Mouse (Mus musculus): ENCODE measurements around the gene Otud3. TPM values are rescaled to one million over a fixed set of nuclear protein-coding genes. Genes with fewer than 3 reads are reported as not detected.
"Not testable (repeated sequence)": the region's sequence is repeated elsewhere in the genome, so short reads cannot be mapped to it uniquely, and the experiment has no call there.

The Otud3 gene
- total RNA-seq, 2 experiments from 2014 or later, result 9.1 to 10.1 TPM

DNA sequence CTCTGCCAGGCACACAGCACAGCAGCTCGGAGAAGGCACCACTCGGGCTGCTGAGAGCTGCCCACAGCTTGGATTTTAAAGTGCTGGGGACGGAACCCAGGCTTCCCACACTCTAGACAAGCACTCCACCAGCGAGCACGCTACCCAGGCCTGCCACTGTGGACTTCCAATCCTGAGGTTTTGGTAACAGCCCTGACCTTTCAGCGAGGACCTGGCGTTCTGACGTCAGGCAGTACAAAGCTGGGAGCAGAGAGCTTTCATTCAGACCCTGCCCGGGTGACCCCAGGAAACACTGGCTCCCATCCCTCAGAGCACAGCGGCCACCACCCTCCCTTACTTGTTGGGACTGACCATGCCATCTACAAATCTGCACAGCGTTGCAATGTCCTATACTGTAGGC is 20.0 kb downstream of the Otud3 start:
- not testable (repeated sequence) for DNase-seq (ENCODE audit: low spot score in 2 of 2)

DNA sequence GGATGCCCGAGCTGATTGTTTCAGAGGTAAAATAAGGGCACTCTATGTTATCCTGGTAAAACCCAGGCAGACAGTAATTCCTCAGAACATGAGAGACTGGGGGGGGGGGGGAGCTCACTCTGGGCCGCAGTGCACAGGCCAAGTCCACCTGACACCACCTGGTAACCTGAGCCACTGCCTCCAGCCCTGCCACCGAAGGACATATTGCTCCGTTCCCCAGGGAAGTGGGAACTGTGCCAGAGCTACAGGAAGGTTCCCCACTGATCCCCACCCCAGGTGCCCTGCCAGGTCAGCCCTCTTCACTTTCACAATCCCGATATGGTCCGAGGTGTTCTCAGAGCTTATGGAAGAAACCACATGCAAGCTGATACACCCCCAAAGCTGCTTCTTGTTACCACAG is 21.1 kb downstream of the Otud3 start:
- DNase-seq (ENCODE audit: low spot score in 2 of 2), result no peak

DNA sequence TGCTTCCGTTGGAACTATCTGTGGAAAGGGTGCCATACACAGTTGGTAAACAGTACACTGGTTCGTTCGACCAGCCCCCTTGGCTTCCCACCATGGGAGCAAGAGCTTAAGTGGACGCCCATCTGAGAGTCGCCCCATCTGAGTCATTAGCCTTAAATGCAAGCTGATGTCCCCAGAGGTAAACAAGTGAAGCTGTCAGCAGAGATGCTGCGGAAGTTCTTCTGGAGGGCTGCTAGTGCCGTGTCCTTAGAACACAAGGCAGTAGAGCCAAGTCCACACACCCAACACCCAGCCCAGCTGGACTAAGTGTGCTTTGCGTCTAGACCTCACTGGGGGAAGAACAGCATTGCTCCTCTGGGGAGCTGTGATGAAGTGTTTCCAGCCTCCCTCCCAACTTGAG is 24.1 kb downstream of the Otud3 start:
- no peak for DNase-seq (ENCODE audit: low spot score in 2 of 2)

DNA sequence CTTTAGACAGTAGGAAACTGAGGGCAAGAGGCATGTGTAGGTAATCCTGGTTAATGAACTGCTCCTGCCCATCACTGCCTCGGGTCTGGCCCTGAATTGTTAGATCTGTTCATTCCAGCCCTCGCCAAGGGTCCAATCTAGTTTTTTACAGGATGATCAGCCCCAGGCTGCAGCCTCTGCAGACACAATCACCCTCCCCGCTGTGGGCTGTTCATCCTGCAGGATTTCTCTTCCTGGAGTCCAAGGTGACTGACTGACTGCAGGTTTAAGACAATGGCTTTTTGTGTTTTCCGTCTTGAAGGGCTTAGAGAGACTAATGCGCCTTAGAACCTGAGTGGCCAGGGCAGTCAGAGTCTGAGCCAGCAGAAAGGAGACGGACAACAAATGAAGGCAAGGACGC is 24.6 kb downstream of the Otud3 start:
- no peak for DNase-seq (ENCODE audit: low spot score in 2 of 2)

DNA sequence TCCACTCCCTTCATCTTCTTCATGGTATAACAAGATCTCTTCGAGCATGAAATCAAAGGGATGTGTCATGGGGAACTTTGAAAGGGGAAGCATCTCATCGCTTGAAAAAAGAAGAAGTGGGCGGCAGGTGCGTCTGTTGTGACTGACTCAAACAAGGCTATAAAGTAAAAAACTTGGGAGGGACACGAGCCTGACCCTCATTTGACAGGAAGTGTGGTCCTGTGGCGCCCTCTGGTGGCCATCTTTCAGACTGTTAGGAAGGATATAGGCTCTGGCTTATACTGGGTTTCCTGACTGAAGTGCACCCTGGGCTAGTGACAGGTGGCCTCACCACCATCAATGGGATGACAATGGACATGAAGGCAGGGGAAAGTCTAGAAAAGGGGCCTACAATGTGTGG is 29.5 kb downstream of the Otud3 start:
- peak; percentile 78 to 79 for DNase-seq (ENCODE audit: low spot score in 2 of 2)

DNA sequence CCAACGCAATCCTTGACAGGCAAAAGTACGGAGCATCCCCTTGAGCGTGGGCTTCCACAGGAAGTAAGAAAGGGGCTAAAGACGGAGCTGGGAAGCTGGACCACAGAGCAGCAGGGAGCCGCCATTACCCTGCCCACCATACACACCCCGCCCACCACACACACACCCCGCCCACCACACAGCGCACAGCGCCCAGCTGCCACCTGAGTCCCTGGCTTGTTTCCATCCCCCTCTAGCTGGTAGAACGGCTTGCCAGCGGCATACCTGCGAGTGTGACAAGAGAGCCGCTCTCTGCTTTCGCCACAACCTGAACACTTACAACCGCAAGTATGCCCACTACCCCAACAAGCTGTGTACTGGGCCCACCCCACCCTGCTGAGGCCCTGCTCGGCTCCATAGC is 31.6 kb downstream of the Otud3 start:
- DNase-seq (ENCODE audit: low spot score in 2 of 2), result no peak

DNA sequence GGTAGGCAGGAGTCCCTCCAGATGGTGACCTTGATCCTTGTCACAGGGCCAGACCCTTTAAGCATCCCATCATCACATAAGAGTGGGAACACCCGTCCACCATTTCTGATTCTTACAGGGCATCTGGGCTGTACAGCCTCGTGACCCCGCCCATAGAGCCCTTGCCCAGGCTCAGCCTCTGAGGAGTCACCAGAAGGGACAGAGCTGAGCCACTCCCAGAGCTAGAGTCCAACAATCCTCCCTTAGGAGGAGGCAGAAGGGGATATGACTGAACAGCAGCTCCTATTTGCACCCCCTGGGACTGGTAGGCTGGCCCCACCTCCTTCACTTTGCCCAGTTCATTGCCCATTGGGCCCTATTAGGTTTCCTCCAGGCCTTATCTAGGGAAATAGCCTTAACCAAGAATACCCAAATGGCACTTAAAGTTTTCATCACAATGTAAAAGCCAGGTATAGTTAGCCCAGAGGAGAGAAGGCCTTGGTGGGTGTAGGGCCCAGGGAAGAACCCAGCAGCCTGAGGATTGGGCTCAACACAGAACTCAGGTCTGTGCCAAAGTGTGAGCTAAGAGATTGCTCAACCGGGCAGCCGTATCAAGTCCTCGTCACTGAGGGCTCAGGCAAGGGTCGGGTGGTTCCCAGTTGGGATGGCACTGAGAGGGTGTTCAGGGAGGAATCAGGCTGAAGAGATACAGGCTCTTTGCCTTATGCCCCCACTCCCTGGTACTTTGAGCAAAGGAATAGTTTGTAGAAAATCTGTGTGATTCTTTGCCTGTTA is 32.7 kb downstream of the Otud3 start:
- no peak for DNase-seq (ENCODE audit: low spot score in 2 of 2)

DNA sequence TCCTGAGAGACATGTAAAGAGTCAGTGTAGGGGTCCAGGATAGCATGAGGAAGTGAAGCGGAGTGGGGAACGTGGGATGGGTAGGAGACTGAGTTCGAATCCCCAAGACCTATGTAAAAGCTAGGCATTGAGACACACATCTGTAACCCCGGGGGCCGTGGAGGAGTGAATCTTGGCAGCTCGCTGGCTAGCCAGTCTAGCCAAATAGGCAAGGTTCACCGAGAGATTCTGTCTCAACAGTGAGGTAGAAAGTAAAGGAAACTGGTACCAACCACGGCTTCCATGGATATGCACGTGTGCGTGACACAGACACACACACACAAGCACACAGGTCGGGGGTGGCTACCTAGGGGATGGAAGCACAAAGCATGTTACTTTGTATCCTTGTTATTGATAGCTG is 33.9 kb downstream of the Otud3 start:
- DNase-seq (ENCODE audit: low spot score in 2 of 2), result no peak

DNA sequence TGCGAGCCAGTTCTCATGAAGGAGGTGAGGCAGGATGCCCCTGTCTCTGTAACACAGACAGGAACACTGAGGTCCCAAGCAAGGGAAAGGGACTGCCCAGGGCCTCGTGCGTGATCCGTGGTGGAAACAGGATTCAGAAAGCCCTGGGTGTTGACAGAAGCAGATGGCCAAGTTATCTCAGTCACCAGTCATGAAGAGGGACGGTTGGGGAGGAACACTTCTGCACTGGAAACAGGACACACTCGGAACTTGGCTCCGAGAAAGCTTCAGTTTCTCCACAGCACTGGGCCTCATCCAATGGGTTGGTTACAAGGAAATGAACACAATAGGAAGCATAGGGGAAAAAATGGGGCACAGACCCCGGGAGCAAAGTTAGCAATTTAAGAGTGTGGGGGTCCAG is 35.0 kb downstream of the Otud3 start:
- no peak for DNase-seq (ENCODE audit: low spot score in 2 of 2)

DNA sequence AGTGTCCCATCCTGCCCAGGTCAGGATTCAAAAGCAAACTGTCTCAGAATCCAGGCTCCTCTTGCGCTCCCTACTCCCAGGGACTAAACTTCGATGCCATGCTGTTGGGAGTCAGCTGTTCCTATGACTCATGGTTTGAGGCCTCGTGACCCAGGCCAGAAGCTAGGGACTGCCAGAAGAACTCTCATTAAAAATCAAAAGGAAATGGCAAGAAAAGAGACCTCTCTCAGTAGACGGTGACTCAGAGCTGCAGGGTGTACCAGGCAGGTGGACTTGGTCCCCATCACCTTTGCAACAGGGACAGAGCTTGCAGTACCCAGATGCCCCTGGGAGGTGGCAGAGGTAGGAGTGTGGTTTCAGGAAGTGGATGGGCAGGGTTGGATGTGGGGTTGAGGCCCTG is 36.0 kb downstream of the Otud3 start, which contains the start of gene Pla2g2e:
TSS of gene Pla2g2e (plus strand) at position 212 of the 400 bp plus-strand sequence.
- no peak for DNase-seq (ENCODE audit: low spot score in 2 of 2)

DNA sequence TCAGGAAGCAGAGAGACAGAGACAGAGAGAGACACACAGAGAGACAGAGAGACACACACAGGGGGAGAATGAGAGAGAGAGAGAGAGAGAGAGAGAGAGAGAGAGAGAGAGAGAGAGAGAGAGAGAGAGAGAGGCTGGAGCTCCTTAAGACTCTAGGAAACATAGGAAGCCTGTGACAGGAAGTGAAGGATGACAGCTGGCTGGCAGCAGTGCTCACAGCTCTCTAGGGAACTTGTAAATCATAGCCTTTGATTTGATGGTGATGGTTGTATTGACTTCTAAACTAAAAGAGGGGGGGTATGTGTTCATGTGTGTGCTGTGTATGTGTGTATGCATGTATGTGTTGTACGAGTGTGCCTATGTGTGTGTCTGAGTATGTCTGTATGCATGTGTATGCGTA is 37.8 kb downstream of the Otud3 start:
- DNase-seq (ENCODE audit: low spot score in 2 of 2), result no peak

DNA sequence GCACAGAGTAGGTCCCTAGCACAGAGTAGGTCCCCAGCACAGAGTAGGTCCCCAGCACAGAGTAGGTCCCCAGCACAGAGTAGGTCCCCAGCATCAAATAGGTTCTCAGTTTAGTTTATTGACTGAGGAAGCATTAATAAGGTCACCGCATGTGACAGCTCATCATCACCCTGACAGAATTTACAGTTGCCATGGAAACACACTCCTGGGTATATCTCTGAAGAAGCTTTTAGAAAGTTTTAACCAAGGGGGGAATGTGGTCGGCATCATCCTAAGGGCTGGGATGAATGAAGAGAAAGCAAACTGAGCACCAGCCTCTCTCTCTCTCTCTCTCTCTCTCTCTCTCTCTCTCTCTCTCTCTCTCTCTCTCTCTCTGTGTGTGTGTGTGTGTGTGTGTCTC is 38.5 kb downstream of the Otud3 start:
- DNase-seq (ENCODE audit: low spot score in 2 of 2), result not testable (repeated sequence)

DNA sequence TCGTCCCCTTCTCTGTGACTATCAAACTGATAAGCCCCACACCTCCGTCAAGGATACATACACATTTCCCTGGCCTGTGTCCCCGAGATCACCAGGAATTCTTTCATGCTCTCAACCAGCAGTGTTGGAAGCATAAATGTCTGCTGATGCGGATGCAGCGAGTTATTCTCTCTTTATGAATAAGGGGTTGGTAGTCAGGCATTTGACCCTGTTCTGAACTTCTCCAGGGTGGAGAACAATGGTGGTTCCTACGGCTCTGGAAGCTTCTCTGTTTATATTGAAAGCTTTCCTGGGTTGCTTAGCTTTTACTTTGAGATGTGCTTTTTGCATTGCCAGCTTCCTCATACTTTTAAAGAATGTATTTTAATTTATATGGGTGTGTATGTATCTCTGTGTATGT is 39.9 kb downstream of the Otud3 start, which contains the start of gene Gm13030:
TSS of gene Gm13030 (minus strand) at position 101 of the 400 bp plus-strand sequence.
- DNase-seq (ENCODE audit: low spot score in 2 of 2), result no peak

DNA sequence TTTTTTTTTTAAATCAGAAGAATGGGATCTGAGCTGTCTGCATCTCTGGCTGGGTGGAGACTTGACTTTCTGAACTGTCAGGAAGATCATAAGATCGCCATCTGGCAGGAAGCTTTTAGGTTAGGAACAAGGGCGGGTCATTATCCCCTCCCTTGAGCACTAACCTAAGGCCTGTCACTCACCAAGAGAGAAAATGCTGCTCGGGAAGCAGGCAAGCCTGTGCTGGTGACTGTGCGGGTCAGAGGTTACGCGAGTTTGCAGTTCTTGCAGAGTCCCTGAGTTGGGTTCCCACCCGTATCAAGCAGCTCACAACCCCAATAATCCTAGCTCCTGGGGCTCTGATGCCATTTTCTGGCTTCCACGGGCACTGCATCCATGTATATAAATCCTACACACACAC is 45.1 kb downstream of the Otud3 start:
- no peak for DNase-seq (ENCODE audit: low spot score in 2 of 2)

DNA sequence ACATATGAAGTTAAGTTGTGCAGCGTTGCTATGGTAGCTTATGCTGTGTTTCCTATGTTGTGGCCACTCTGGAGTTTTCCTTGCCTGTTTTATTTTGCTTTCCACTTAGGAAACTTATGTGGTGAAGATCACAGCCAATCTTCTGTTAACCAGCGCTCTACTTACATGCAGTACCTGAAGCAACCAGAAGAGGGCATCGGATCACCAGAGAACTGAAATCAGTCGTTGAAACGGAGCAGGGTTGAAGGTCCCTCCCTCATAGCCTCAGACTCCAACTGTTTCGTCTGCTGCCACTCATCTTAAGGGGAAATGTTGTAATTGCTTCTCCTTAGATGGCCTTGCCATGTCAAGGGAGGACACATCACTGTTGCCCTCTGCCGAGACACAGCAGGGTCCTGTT is 47.3 kb downstream of the Otud3 start:
- peak; percentile 40 to 44 for DNase-seq (ENCODE audit: low spot score in 2 of 2)

DNA sequence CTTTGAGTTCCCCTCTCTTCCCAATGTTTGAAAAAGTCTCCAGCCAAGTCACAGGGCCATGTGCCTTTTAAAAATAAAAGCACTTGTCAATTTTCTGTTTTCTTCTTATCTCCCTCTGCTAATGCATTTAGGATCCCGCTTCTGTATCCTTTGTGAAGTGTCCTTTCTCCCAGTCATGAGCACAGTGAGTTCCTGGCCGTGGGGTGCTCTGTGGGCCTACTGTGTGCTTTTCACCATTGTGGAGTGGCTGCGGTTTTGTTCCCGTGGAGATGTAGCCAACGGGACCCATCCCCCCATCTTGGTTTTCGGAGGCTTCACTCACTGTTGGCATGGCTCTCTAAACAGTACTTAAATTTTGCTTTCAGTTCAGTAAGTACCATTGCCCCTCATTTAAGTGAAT is 47.8 kb downstream of the Otud3 start:
- DNase-seq (ENCODE audit: low spot score in 2 of 2), result no peak

DNA sequence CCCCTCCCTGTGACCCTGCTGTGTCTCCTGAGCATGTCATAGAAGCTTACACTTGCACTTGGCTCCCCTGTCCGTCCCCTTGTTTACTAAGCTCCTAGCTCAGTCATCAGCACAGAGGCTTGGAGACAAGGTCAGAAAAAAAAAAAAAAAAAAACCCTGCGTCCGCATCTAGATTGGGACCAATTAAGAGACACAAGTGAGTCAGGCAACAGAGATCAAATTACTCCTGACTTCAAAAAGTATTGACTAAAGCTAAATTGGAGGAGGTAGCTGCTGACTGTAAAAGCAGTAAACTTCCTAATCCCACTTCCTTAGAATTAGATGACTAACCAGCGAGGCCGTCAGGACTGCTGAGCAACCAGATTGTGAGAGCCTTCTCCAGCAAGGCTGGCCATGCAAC is 48.7 kb downstream of the Otud3 start:
- DNase-seq (ENCODE audit: low spot score in 2 of 2), result no peak

DNA sequence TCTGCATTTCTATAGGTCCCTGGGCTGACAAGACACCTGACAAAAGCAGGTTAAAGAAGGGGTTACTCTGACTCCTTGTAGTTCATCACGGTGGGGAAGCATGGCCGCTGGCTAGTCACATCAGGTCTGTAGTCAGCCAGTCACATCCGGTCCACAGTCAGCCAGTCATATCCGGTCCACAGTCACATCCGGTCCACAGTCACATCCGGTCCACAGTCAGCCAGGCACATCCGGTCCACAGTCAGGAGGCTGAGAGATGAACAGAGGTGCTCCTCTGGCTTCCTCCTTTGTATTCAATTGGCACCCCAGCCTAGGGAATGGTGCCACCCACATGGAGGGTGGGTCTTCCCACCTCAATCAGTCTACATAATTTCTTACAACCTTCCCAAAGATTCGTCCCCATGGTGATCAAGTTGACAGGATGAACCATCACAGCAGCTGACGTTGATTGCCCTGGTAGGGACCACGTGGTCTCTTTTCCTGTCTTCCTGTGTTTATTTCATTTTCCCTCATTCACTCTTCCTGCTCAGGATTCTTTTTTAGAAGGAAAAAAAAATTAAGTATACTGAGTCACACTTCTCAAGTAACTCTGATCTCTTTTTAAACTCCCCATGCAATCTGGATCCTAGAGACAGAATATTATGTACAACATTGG is 50.3 kb downstream of the Otud3 start, which contains the start of gene Pla2g5:
TSS of gene Pla2g5 (minus strand) at position 139 of the 655 bp plus-strand sequence.
- DNase-seq (ENCODE audit: low spot score in 2 of 2), result no peak

DNA sequence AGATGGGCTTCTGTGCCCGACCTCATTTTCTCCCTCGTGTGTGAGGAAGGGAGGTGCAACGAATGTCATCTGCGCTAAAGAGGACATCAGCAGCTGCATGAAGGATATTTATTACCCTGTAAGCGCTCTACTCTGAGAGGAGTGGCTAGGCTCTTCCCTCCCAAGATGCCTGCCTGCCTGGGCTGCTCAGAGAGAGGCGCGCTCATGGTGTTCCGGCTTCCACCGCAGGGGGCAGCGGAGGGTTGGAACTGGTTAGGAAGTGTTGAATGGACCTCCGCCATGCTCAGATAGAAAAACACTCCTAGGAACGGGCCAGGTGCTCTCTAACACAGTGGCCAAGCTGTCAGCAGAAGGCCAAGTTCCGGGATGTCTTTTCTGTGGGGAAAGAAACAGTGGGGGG is 54.0 kb downstream of the Otud3 start:
- peak; percentile 32 to 55 for DNase-seq (ENCODE audit: low spot score in 2 of 2)

DNA sequence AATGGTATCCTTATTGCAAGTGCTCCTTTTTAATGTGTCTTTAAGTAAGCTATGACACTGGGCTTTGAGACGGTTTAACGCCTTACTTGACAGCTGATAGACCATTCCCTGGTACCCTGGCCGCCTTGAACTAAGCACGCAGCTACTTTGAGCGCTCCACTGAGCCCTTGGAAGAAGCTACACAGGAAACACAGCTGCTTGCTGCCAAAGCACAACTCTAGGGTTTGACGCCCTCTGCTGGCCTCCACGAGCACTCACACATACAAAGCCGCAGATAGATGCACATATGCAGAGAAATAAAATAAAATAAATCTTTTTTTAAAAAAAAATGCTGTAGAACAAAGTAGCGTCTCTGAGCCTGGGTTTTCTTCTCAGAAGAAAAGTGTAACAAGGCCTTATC is 54.5 kb downstream of the Otud3 start:
- DNase-seq (ENCODE audit: low spot score in 2 of 2), result no peak

DNA sequence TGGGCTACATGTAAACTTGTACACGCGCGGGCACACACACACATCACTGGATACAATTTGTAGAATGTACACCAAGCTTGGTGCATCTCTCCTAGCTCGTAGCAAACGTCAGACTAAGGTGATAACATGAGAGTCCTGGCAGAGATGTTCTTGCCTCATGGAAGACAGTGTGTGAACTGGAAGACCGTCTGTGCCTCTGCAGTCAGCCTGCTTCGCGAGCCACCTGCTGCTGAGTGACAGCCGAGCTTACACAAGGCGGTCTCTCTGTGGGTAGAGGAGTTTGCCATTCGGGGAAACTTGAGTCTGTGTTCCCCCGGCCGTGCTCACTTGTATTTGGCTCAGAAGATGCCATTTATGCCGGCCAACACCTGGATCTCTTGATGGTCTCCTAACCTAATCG is 55.3 kb downstream of the Otud3 start:
- no peak for DNase-seq (ENCODE audit: low spot score in 2 of 2)

DNA sequence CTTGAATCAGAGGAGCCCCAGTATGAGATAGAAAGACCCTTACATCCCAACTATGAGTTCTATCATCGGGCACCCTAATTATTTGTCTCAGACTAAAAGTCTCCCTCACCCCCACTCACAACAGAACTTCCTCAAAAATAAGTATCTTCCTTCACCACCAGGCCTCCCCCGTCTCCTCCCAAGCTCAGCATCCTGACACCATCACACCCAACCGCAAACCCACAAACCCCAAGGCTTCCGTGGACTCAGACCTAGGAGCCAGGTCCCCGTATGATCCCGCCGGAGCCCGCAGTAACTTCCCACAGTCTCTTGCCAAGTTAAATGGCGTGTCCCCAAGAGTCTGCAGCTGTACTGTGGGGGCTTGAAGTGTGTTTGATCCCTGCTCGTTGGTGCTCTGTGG is 56.2 kb downstream of the Otud3 start:
- DNase-seq (ENCODE audit: low spot score in 2 of 2), result no peak

DNA sequence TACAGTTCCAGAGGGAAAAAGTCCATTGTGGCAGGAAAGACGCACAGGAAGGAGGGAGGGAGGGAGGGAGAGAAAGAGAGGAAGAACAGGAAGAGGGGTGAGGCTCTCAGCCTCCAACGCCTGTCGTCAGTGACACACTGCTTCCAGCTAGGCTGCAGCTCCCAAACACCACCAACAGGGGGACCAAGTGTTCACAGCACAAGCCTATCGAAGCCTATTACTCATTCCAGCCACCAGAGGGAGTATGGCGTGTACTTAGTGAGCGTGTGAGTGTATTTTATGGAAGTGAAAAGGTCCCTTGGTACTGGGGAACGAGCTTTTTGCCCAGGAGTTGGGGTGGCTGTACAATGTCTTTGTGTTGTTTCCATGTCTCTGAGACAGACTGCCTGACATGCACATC is 57.3 kb downstream of the Otud3 start:
- peak in 1 of 2 experiments; percentile 52 for DNase-seq (ENCODE audit: low spot score in 2 of 2)

Data from adrenal gland, postnatal 4 days (tissue).